Mouse (Mus musculus) lung, adult 2 months (tissue): Measurements from ENCODE around the gene Pde6b. TPM values are rescaled to one million over a fixed set of nuclear protein-coding genes. Genes with fewer than 3 reads are reported as not detected.

Source experiments
- DNase-seq: peaks from one replicate; pipeline ENCODE4 v3.0.0; 2022
- H3K4me1 ChIP-seq: fragments of 200-500 bp; 2 replicates; pipeline ENCODE4 v1.6.1; 2011; ENCODE audit warnings: low read length; ENCODE audit not compliant: control insufficient read depth, insufficient read depth
- H3K4me3 ChIP-seq: fragments of 200-500 bp; replicated peaks from 2 replicates; pipeline ENCODE3; 2011; ENCODE audit warnings: low read depth, mild to moderate bottlenecking, control low read depth, low read length; ENCODE audit errors: extremely low read depth
- CTCF ChIP-seq: fragments of 200-500 bp; IDR thresholded peaks from 2 replicates; pipeline ENCODE4 v1.5.1; 2011; ENCODE audit warnings: mild to moderate bottlenecking, low read length, control low read depth; ENCODE audit not compliant: insufficient read depth
- POLR2A ChIP-seq: fragments of 200-500 bp; IDR thresholded peaks from 2 replicates; pipeline ENCODE4 v1.6.1; 2011; ENCODE audit warnings: low read depth, mild to moderate bottlenecking, control low read depth, low read length, borderline replicate concordance; ENCODE audit errors: extremely low read depth
- WGBS: fragments of 180-500 bp; shearing (Covaris S2); methylation state at CpG from one replicate; pipeline ENCODE4 v1.1.7; 2018; 5-methylcytosine and 5-hydroxymethylcytosine counted together
- polyA plus RNA-seq: library from polyadenylated mRNA; depleted of rRNA; stranded (reverse); fragments of >200 nt; gene quantifications from 2 replicates; pipeline ENCODE4 v1.2.3, GENCODE M21; 2012; rRNA removed

The Pde6b gene
- polyA plus RNA-seq = not detected in 2 replicates

- TF ChIP-seq CTCF = no peak
- TF ChIP-seq POLR2A = no peak
- DNase-seq = no peak
- Histone ChIP-seq H3K4me3 (no peak within 1 kb of the TSS), H3K4me1 (no peaks in the 10 kb centered on the region)
- 71% methylated on average over 7 of the region's 7 CpGs for WGBS
Measured at GRCm38 (mm10) chr5:108388201-108388600, at the start of gene Pde6b. Gene Pde6b, plus strand, starts transcription at chr5:108388391.

GRCm38 (mm10) chr5:108343680-108344170 is 44.5 kb upstream of the Pde6b start:
- Histone ChIP-seq H3K4me1 (no peaks in the 10 kb centered on the region), H3K4me3 (no peak overlapping the region)
- DNase-seq = no peak
- TF ChIP-seq POLR2A (no peak), CTCF (no peak)
- 87% methylated on average over 4 of the region's 4 CpGs for WGBS

DNA sequence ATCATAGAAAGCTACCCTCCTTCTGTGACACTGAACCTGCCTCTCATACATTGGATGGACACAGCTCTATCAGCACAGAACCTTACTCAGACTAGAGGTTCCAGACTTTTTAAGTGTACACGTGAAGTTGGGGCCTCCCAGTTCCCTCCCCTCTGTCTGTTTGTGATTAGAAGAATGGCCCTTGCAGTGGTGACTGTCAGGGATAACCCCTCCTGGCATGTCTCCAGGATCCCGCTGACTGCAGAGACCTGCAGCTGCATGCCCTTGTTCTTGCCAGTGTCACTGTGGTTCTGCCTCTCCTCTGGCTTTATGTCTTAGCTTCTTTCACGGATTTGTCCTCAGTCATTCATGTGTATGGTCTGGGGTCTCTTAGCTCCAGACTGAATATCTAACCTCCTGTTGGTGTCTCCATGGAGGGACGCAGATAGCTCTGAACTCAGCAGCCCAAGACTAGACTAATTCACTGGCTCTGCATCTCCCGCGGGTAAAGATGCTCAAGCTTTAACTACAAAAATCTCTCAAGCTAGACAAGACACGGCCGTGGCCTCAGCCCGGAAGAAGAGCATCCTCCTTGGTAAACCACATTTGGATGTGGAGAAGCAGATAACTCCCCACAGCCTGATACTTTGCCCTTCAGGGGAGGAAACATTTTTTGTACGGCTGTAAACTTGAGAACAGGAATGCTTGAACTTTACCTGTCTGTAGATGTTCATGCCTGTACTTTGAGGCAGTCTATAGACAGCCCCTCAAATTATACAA is 42.7 kb upstream of the Pde6b start:
- Histone ChIP-seq H3K4me1 (no peaks in the 10 kb centered on the region), H3K4me3 (no peak overlapping the region)
- 83% methylated on average over 10 of the region's 10 CpGs for WGBS
- TF ChIP-seq POLR2A (no peak), CTCF (no peak)
- no peak for DNase-seq

DNA sequence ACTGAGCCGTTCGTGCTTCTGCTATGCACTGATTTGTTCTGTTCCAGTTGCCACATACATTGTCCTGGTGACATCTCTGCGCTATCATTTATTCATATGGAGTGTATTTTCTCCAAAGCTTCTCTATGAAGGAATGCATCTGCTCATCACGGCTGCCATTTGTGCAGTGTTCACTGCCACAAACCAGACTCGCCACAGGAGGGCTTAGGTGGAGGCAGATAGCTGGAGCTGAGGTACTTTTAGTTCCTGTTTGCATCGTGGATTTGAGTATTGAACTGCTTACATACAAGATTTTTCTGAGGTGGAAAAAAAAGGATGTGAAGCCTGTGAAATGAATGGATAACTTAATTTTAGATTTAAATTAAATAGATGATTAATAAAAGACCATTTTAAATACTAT is 40.3 kb upstream of the Pde6b start:
- no peaks in the 10 kb centered on the region for H3K4me1 ChIP-seq
- WGBS = 86% methylated on average over 6 of the region's 6 CpGs
- DNase-seq = no peak
- no peak overlapping the region for H3K4me3 ChIP-seq
- no peak for TF ChIP-seq CTCF
- TF ChIP-seq POLR2A = no peak

GRCm38 (mm10) chr5:108349511-108350148 is 38.6 kb upstream of the Pde6b start:
- 92% methylated on average over 9 of the region's 9 CpGs for WGBS
- no peak for DNase-seq

GRCm38 (mm10) chr5:108354056-108354455 is 34.1 kb upstream of the Pde6b start:
- no peaks in the 10 kb centered on the region for H3K4me1 ChIP-seq
- no peak for DNase-seq
- TF ChIP-seq CTCF (no peak), POLR2A (no peak)
- 82% methylated on average over 2 of the region's 2 CpGs for WGBS
- no peak overlapping the region for H3K4me3 ChIP-seq

More at GRCm38 (mm10) chr5:108349511-108350148, 38.6 kb upstream of the Pde6b start:
- Histone ChIP-seq H3K4me1 (no peaks in the 10 kb centered on the region), H3K4me3 (no peak overlapping the region)
- TF ChIP-seq POLR2A = no peak
- no peak for TF ChIP-seq CTCF

GRCm38 (mm10) chr5:108357862-108358261 is 30.3 kb upstream of the Pde6b start:
- Histone ChIP-seq H3K4me3 (no peak overlapping the region), H3K4me1 (no peaks in the 10 kb centered on the region)
- no peak for DNase-seq
- WGBS = 79% methylated on average over 1 of the region's 1 CpGs
- TF ChIP-seq POLR2A (no peak), CTCF (no peak)

GRCm38 (mm10) chr5:108359491-108359890 is 28.7 kb upstream of the Pde6b start:
- no peak for DNase-seq
- WGBS = 82% methylated on average over 9 of the region's 9 CpGs
- TF ChIP-seq CTCF (no peak), POLR2A (no peak)
- Histone ChIP-seq H3K4me3 (no peak overlapping the region), H3K4me1 (no peaks in the 10 kb centered on the region)

GRCm38 (mm10) chr5:108360211-108360610 is 28.0 kb upstream of the Pde6b start:
- TF ChIP-seq POLR2A (no peak), CTCF (no peak)
- 41% methylated on average over 4 of the region's 4 CpGs for WGBS

DNA sequence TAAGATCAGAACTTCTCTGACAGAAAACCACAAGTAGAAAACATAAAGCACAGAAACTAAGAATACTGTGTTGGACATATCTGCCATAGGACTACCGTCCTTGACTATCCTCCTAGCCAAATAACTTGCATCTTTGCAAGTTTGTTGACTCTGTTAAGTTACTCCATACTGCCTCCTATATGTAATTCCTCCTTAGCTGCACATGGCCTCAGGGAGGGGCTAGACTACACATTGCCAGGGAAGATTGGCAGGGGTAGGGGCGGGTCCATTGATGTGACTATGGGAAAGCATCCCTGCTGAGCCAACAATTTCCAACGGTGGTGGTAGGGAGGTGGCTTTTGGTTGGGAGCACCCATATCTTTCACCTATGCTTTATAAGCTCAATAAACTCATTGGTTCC is 25.9 kb upstream of the Pde6b start:
- peaks cover 5% of the 10 kb centered on the region; the same call in 1 of the 2 replicates for H3K4me1 ChIP-seq
- TF ChIP-seq POLR2A = no peak
- no peak for TF ChIP-seq CTCF
- no peak for DNase-seq
- H3K4me3 ChIP-seq = no peak overlapping the region
- WGBS = 32% methylated on average over 3 of the region's 3 CpGs

More at GRCm38 (mm10) chr5:108360211-108360610, 28.0 kb upstream of the Pde6b start:
- H3K4me3 ChIP-seq = no peak overlapping the region
- H3K4me1 ChIP-seq = no peaks in the 10 kb centered on the region
- no peak for DNase-seq
